Mouse (Mus musculus) neutrophil, adult 83 days (primary cell): ENCODE measurements around the gene St3gal4. TPM values are rescaled to one million over a fixed set of nuclear protein-coding genes. Genes with fewer than 3 reads are reported as not detected.

Source experiments
- total RNA-seq, 2 experiments: library from RNA; stranded (reverse); gene quantifications; one replicate each; pipeline ENCODE4 v1.2.4; 2023

Gene St3gal4
- 10 to 100 TPM; 68.5 to 85.8 TPM for total RNA-seq

DNA sequence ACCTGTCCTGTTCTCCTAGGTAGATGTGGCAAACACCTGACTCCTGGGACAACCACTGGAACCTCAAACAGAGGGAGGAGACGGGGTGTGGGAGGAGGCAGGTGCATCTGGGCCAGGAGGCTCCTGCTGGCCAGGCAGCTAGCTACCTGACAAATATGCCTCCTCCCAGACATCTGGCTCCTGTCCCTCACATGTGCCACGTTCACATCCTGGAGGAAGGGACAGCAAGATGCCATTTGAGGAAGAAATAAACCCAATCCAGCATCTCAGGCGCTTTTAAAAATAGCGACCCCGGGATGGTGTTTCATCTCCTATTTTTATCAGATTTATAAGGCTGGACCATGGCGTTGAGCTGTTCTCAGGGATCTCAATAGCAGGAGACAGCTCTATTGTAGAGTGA, at the start of gene St3gal4:
Gene St3gal4 (minus strand): TSS at position 101 of the 400 bp plus-strand sequence.

Other genes with a start within 250 kb of the St3gal4 start
- gene Dcps, start 56.8 kb upstream of the St3gal4 start, total RNA-seq: 10 to 100 TPM; 20.9 to 26.4 TPM
- 10 to 100 TPM; 68.7 to 79.8 TPM for gene Srpr, start 80.9 kb upstream of the St3gal4 start, total RNA-seq
- 10 to 100 TPM; 40.9 to 56.2 TPM for gene Tirap, start 81.0 kb upstream of the St3gal4 start, total RNA-seq
- gene Foxred1, start 91.8 kb upstream of the St3gal4 start, total RNA-seq: 10 to 100 TPM; 18.8 to 28.0 TPM
- gene Fam118b, start 148.5 kb upstream of the St3gal4 start, total RNA-seq: 10 to 100 TPM; 15.8 to 19.5 TPM
- 10 to 100 TPM in 1 of 2 experiments, 1 to 10 TPM in 1; 9.3 to 10.1 TPM for gene Rpusd4, start 148.6 kb upstream of the St3gal4 start, total RNA-seq